In genomic region chr6:100670880-100671344, GRCm38 (mm10) we compare ENCODE assay signal across 8 mouse cellular contexts. TPM values are rescaled to one million over a fixed set of nuclear protein-coding genes. Genes with fewer than 3 reads are reported as not detected.
DNase-seq lines count a peak whose midpoint lies in the region; ATAC-seq and TF ChIP-seq lines count a peak whose summit lies in the region.

TSS of gene Shq1 (minus strand) at chr6:100671157.

- H3K27me3 ChIP-seq in embryonic facial prominence, embryonic 13.5 days, result peaks cover 19% of the 10 kb centered on the region
- no peaks in the 10 kb centered on the region for H3K27me3 ChIP-seq in kidney, adult 2 months (replicated peaks; ENCODE audit: control insufficient read depth, insufficient read depth, low read length)
- peaks cover 12% of the 10 kb centered on the region; the same call in 1 of the 2 replicates for H3K27me3 ChIP-seq in limb, embryonic 12.5 days
- H3K27me3 ChIP-seq in midbrain, embryonic 15.5 days (replicated peaks), result no peaks in the 10 kb centered on the region; the same call in 1 of the 2 replicates
- H3K27me3 ChIP-seq in spleen, adult 2 months (ENCODE audit: control insufficient read depth, insufficient read depth, low read length), result no peaks in the 10 kb centered on the region

- no peaks in the 10 kb centered on the region for H3K36me3 ChIP-seq in embryonic facial prominence, embryonic 13.5 days
- no peaks in the 10 kb centered on the region for H3K36me3 ChIP-seq in kidney, adult 2 months (ENCODE audit: control insufficient read depth, insufficient read depth, low read length)
- H3K36me3 ChIP-seq in limb, embryonic 12.5 days, result no peaks in the 10 kb centered on the region
- no peaks in the 10 kb centered on the region for H3K36me3 ChIP-seq in midbrain, embryonic 15.5 days (replicated peaks)
- no peaks in the 10 kb centered on the region for H3K36me3 ChIP-seq in spleen, adult 2 months (ENCODE audit: control insufficient read depth, insufficient read depth, low read length)

- H3K4me3 ChIP-seq in embryonic facial prominence, embryonic 13.5 days, result peak within 1 kb of the TSS; percentile 88
- H3K4me3 ChIP-seq in kidney, adult 2 months (ENCODE audit: insufficient read depth, low read depth, low read length), result peak within 1 kb of the TSS; percentile 73
- H3K4me3 ChIP-seq in limb, embryonic 12.5 days (replicated peaks), result peak within 1 kb of the TSS; percentile 71
- peak within 1 kb of the TSS; percentile 79 for H3K4me3 ChIP-seq in midbrain, embryonic 15.5 days
- H3K4me3 ChIP-seq in spleen, adult 2 months (ENCODE audit: extremely low read depth, insufficient read depth, insufficient read length), result peak within 1 kb of the TSS; percentile 86

- no peak for TF ChIP-seq POLR2A in kidney, adult 2 months (IDR thresholded peaks at IDR 0.05; ENCODE audit: low read depth, low read length)
- peak; percentile 40; the same call in 1 of the 2 replicates for TF ChIP-seq POLR2A in spleen, adult 2 months (IDR thresholded peaks at IDR 0.05; ENCODE audit: low read depth, low read length)

- H3K9me3 ChIP-seq in embryonic facial prominence, embryonic 13.5 days, result no peaks in the 10 kb centered on the region
- H3K9me3 ChIP-seq in limb, embryonic 12.5 days, result no peaks in the 10 kb centered on the region
- H3K9me3 ChIP-seq in midbrain, embryonic 15.5 days, result no peaks in the 10 kb centered on the region

- H3K4me1 ChIP-seq in embryonic facial prominence, embryonic 13.5 days, result peaks cover 17% of the 10 kb centered on the region; the same call in 1 of the 2 replicates
- H3K4me1 ChIP-seq in kidney, adult 2 months (ENCODE audit: control insufficient read depth, insufficient read depth, low read length), result no peaks in the 10 kb centered on the region
- peaks cover 10% of the 10 kb centered on the region for H3K4me1 ChIP-seq in limb, embryonic 12.5 days (replicated peaks)
- H3K4me1 ChIP-seq in midbrain, embryonic 15.5 days, result peaks cover 11% of the 10 kb centered on the region
- H3K4me1 ChIP-seq in spleen, adult 2 months (ENCODE audit: control insufficient read depth, insufficient read depth, insufficient read length), result no peaks in the 10 kb centered on the region

- H3K9ac ChIP-seq in embryonic facial prominence, embryonic 13.5 days, result peak within 1 kb of the TSS; percentile 83
- H3K9ac ChIP-seq in limb, embryonic 12.5 days (replicated peaks), result peak within 1 kb of the TSS; percentile 66
- peak within 1 kb of the TSS; percentile 55 for H3K9ac ChIP-seq in midbrain, embryonic 15.5 days

- TF ChIP-seq CTCF in kidney, adult 2 months (conservative IDR thresholded peaks at IDR 0.05; ENCODE audit: insufficient read depth, insufficient read length, low read depth, low read length), result no peak
- no peak for TF ChIP-seq CTCF in spleen, adult 2 months (IDR thresholded peaks at IDR 0.05; ENCODE audit: extremely low read depth, insufficient read depth, insufficient read length, insufficient replicate concordance)

- WGBS in embryonic facial prominence, embryonic 13.5 days, result under 1% methylated on average over 49 of the region's 49 CpGs
- under 1% methylated on average over 49 of the region's 49 CpGs for WGBS in kidney, adult 2 months
- WGBS in limb, embryonic 12.5 days, result 0% methylated on average over 49 of the region's 49 CpGs
- under 1% methylated on average over 49 of the region's 49 CpGs for WGBS in midbrain, embryonic 15.5 days
- under 1% methylated on average over 49 of the region's 49 CpGs for WGBS in spleen, adult 2 months

- H3K27ac ChIP-seq in embryonic facial prominence, embryonic 13.5 days, result peak within 1 kb of the TSS; percentile 33; the same call in 1 of the 2 replicates
- H3K27ac ChIP-seq in kidney, adult 2 months (ENCODE audit: insufficient read depth, low read depth, low read length), result no peak within 1 kb of the TSS
- 0 out of 2 replicates have a peak within 1 kb of the TSS, but pooled peaks have one; percentile 35 for H3K27ac ChIP-seq in limb, embryonic 12.5 days
- H3K27ac ChIP-seq in midbrain, embryonic 15.5 days, result peak within 1 kb of the TSS; percentile 28; the same call in 1 of the 2 replicates
- H3K27ac ChIP-seq in spleen, adult 2 months (ENCODE audit: insufficient read depth, low read length), result peak within 1 kb of the TSS; percentile 20; the same call in 1 of the 2 replicates

- peak; percentile 90 for DNase-seq in 3134 (ENCODE audit: extremely low read depth, insufficient read length, low spot score)
- peak; percentile 90 to 92 for DNase-seq in adrenal gland, postnatal 36 days
- DNase-seq in heart, adult 18-20 months, result peak; percentile 92
- DNase-seq in kidney, adult 2 months, result peak; percentile 92
- DNase-seq in spleen, adult 2 months (ENCODE audit: low read depth in 1 of 2, low spot score in 2 of 2), result peak; percentile 79 to 83

- peak; percentile 86 for ATAC-seq in embryonic facial prominence, embryonic 13.5 days (ENCODE audit: insufficient number of reproducible peaks, insufficient read depth, low FRiP score, low TSS enrichment, low read depth)
- ATAC-seq in limb, embryonic 12.5 days (ENCODE audit: insufficient number of reproducible peaks, insufficient read depth, low FRiP score, low TSS enrichment, low read depth), result peak; percentile 86
- ATAC-seq in midbrain, embryonic 15.5 days (replicated peaks), result peak; percentile 96

- H3K4me2 ChIP-seq in embryonic facial prominence, embryonic 13.5 days, result peak within 1 kb of the TSS; percentile 97
- peak within 1 kb of the TSS; percentile 95 for H3K4me2 ChIP-seq in limb, embryonic 12.5 days
- H3K4me2 ChIP-seq in midbrain, embryonic 15.5 days, result peak within 1 kb of the TSS; percentile 98

RNA-seq across cellular contexts. Expression of gene Shq1, which starts in this region (rescaled TPM):
- 10 to 100 TPM; 10.3 to 11.4 TPM for total RNA-seq in adrenal gland, postnatal 36 days (2021)
- 13.7 and 15.6 TPM in 2 replicates for polyA plus RNA-seq in embryonic facial prominence, embryonic 13.5 days (2015; fragmentation: Nextera tagmentation; extraction: Ambion mirVana)
- total RNA-seq in heart, adult 18-20 months (2021), result 1 to 10 TPM; 3.3 to 4.5 TPM
- 4.0 and 4.6 TPM in 2 replicates for polyA plus RNA-seq in kidney, adult 2 months (2012; rRNA removed)
- polyA plus RNA-seq in limb, embryonic 12.5 days (2016; fragmentation: Nextera tagmentation; extraction: Ambion mirVana), result 19.3 and 20.1 TPM in 2 replicates
- 9.2 and 10.7 TPM in 2 replicates for polyA plus RNA-seq in midbrain, embryonic 15.5 days (2015; fragmentation: Nextera tagmentation; extraction: Ambion mirVana)
- polyA plus RNA-seq in spleen, adult 2 months (2012; rRNA removed), result 3.1 and 3.6 TPM in 2 replicates
